Mouse (Mus musculus): ENCODE measurements around the gene Ocrl.

DNA sequence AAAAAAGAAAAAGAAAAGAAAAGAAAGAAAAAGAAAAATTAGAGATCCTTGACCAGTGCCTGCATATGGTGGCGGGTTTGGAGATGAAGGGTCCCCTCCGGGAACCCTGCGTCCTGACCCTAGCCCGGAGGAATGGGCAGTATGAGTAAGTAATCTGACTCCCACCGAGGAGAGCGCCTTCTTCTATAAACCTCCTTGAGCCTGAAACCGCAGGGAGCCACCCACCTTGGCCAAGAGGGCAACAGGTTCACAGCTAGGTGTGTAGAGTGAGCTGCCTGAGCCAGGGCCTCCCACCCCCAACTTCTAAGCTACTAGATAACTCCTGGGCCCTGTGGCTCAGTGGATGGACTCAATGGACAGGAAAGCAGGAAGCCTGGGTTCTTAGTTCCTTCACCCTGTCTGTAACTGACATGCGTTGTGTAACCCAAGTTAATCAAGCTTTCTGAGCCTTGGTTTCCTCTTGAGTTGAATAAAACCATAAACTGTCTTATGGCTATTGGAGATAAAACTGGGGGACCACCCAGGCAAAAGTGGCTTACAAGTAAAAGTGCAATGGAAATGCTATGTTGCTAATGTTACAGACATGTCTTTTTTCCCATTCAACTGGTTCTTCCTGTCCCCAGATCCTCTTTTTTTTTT is 836 bp downstream of the Ocrl start:
- TF ChIP-seq CTCF (IDR thresholded peaks at IDR 0.05; ENCODE audit: insufficient read depth, low read depth, low read length): no peak
- TF ChIP-seq POLR2A (IDR thresholded peaks at IDR 0.05; ENCODE audit: insufficient read depth, low read depth, low read length): no peak
